Mouse (Mus musculus): ENCODE data around the gene Efnb3. TPM values are rescaled to one million over a fixed set of nuclear protein-coding genes. Genes with fewer than 3 reads are reported as not detected.
A peak's percentile ranks its signal among the peaks of the same experiment; 100 is the strongest.

Efnb3 gene
- 100 to 1,000 TPM; 203 to 217 TPM for total RNA-seq (2021)
- long read RNA-seq, transcript Efnb3-201 (5 exons, 3,183 nt) = major isoform, 19 of 76 reads
- long read RNA-seq, partial matches to known transcripts = 9 of 76 reads
- long read RNA-seq, other reads (novel, unspliced or antisense) = 48 of 76 reads

DNA sequence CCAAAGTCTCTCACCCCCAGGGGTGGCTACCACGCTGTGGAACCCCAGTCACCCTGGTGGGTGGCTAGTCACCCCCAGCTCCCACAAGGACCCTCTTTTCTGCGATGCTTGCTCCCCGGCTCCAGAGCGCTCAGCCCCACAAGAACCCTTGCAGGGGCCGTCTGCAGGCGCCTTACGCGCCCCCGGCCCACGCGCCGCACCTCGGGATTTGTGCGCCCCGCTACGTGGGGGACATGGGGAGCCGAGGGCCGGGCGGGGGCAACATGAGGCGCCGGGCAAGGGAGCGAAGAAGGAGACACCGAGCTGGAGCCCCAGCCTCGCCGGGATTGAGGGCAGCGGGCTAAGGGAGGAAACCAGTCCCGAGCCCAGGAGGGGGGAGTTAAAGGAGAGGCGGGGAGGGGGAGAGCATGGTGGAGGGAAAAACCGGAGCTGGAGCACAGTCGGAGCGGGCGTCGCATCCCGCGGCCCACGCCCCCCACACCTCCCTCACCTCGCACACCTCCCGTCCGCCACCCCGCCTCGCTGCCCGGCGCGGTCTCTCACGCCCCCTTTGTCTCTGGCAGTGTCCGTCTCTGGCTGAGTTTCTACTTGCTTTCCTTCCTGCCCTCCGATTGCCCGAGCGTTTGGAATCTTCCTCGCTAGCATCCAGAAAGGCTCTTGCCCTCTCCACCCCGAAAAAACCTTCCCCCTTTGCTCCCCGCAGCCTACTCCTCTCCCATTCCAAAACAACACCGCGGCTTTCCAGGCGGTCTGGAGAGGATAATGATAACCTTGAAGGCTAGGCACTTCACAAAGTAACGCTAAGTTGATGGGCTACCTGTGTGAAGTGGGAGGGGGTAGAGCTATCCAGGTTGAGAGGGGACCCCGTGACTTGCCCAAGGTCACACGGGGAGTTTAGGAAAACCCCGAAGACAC, at the start of gene Efnb3:
Efnb3 (minus strand) TSS at position 355 of the 915 bp plus-strand sequence.
- DNase-seq (ENCODE audit: low spot score in 2 of 2) = peak; percentile 63 to 74

DNA sequence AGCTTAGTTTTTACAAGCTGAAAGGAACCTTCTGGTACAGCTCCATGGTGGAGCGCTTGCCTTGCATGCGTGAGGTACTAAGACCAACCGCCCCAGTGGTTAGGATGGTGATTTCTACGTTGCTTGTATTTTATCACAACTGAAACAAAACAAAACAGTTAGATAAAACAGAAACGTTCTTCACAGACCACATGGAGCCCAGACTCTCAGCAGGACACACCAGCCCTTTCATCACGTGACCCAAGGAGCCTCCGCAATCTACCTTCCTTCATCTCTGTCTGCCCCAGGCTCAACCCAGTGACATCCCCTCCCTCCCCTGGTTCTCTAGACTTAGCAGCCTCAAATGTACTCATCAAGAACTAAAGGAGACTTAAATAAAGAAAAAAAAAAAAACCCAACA, 49.4 kb upstream of the Efnb3 start:
- no peak for DNase-seq (ENCODE audit: low spot score in 2 of 2)

DNA sequence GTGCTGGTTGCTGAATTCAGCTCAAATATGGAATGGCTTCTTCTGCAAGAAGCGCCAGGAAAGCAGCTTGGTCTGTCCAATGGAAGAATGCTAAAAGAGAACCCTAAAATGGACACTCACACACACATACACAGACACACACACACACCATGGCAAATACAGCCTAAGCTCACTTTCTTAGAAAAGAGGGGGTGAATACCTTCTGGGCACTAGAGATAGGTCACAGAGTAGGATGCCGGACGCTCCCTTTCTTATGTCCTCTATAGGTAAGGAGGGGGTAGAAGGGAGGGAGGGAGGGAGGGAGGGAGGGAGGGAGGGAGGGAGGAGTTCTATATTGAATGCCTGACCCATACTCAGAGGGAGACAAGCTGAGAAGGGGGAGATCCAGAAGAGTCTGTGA, 48.5 kb upstream of the Efnb3 start:
- no peak for DNase-seq (ENCODE audit: low spot score in 2 of 2)

DNA sequence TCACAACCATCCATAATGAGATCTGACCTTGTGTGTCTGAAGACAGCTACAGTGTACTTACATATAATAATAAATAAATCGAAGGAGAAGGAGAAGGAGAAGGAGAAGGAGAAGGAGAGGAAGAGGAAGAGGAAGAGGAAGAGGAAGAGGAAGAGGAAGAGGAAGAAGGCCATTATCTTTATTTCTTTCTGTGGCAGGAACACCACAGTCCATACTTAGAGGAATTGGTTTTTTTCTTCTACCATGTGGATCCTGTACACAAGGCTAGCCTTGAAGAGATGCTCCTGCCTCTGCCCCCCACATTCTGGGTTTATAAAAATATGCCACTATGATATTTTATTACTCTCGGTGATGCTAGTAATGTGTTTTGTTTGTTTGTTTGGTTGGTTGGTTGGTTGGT, 46.8 kb upstream of the Efnb3 start:
- no peak for DNase-seq (ENCODE audit: low spot score in 2 of 2)

DNA sequence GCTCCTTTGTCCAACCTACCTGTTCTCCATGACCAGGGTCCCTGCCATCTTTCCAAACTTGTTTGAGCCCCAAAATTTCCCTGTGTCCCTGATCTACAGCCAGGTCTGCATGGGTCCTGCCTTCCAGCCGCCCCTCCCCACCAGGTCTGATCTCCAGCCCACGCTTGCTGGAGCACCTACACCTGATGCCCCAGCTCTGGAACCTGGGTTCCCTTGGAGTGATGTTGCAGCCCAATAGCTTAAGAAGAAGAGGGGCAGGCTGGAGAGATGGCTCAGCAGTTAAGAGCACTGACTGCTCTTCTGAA, 46.4 kb upstream of the Efnb3 start:
- no peak for DNase-seq (ENCODE audit: low spot score in 2 of 2)

DNA sequence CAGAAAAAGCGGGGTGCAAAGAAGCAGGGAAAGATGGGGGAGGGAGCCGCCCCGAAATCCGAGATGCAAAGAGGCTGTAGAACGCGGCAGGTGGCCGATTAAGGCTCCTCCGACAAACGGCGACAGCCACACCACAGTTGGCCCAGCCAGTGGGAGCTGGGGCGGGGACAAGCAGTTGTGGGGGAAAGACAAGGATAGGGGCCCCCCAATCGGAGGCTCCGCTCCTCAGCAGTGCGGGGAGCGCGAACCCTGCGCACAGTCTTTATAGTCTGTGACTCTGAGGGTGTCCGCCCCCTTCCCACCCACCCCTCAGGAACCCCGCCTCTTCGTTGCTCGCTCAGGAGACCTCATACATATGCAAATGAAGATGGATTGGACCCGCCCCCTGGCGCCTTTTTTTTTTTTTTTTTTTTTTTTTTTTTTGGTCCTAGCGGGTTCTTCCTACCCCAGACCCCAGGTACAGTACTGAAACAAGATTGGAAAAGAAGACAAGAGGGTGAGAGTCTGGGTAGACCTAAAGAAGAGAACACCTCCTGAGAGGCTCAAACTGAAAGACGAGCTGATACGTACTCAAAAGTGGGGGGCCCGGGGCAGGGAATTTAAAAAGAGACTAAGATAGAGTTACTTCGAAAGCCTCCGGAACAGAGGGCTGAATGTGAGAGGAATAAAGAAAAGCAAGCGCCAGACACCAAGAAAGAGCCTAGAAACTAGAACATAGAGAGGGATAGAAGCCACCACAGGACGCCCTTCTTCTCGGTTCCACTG, 45.9 kb upstream of the Efnb3 start, which contains the start of gene Atp1b2:
Atp1b2 (minus strand) TSS at position 217 of the 765 bp plus-strand sequence.
- DNase-seq (ENCODE audit: low spot score in 2 of 2) = peak; percentile 86 to 91

DNA sequence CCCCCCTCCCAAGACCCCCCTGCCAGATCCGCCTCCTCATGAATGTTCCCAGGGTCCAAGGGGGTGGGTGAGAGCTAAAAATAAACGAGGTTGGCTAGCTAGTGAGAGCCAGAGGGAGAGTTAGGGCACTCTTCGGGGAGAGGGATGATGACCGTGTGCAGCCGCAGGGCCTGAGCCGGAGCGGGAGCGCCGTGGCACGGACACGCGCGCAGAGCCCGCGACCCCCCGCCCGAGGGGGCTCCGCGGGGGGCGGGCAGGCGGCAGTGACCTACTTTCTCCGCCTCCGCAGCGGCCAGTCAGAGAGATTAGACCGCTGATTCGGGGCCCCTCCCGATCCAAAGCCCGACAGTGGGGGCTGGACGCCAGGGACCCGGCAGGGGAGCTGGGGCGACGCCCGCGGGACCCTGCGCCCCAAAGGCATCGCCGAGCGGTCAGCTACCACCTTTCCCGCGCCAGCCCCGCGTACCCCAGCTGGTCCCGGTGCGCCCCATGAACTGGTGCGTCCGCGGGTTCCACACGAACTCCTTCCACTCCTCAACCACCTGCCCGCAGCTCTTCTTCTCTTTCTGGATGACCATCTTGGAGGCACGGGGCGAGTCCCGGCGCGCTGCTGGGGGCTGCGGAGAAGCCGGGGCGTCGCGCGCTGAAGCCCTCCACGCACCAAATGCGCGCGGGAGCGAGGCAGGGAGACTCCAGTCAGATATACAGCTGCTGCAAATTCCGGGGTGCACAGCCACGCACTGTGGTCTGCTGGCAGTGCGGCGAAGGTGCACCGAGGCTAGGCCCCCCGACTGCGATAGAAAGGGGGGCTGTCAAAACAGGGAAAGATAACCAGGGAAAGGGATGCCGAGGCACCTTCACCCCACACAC, 45.0 kb upstream of the Efnb3 start:
- DNase-seq (ENCODE audit: low spot score in 2 of 2) = peak; percentile 49 to 66

DNA sequence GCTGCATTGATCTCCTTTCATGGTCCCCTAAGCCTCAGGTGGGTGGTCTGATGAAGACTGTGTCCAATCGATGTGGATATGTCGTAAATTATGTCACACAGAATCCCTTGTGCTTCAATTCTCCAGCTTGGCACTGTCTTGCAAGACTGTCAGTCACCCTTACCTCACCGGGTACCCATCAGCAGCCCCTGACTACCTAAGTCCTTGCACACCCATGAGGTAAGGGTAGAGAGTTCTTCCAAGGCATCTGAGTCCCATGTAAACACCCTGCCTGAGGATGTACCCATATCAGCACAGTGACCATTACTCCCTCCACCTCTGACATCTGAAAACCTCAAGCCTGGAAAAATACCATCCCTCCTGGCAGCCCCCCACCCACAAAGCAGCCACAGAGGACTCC, 44.3 kb upstream of the Efnb3 start:
- DNase-seq (ENCODE audit: low spot score in 2 of 2) = no peak

DNA sequence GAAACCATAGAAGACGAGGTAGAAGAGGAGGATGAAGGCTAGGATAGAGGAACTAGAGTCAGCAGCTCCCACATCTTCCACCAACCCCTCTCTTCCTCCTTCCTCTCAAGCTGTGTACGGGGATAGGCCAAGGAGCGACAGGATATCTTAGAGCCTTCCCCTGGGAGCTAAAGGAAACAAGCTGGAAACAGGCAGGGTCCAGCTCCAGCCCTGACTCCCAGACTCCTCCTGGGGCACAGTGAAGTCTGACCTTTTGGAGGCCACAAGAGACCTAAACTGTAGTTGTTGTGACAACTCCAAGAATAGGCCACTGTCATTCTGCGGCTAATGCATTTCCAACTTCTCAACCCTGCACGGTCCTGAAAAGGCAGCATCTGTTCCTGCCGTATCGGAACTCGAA, 43.5 kb upstream of the Efnb3 start:
- DNase-seq (ENCODE audit: low spot score in 2 of 2) = no peak

DNA sequence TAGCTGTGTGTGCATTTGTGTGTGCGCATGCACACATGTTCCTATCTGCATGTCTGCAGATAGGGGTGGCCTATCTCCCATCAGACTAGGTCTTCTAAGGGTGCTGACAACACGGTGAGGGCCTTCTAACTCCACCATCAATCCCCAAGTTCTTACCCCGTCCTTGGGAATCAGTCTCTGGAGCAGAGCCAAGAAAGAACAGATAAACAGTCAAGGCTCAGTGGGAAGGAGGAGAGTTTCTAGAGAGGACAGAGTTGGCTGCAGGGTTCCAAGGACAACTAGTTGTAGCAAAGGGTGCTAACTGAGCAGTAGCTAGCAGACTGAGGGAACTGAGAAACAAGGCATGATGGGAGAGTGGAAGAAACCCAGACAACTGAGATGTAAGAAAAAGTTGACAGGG, 41.8 kb upstream of the Efnb3 start:
- DNase-seq (ENCODE audit: low spot score in 2 of 2) = no peak

DNA sequence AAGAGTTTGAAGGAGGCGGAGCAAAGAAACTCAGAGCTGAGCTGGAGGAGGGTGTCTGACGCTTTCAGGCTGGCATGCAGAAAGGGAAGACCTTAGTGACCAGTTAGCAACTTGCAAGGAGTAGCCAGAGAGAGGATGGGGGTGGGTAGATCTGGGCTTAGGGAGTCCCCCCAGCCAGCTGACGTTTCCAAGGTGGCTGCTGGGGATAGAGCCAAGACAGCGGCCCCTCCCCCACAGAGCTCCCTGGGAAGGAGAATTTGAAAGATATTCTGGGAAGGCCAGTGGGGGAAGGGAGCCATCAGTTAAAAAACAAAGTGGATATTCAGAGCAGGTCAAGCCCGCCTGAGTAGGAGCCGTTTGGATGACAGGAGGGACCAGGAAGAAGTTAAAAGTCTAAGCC, 40.1 kb upstream of the Efnb3 start:
- peak; percentile 79 to 87 for DNase-seq (ENCODE audit: low spot score in 2 of 2)

DNA sequence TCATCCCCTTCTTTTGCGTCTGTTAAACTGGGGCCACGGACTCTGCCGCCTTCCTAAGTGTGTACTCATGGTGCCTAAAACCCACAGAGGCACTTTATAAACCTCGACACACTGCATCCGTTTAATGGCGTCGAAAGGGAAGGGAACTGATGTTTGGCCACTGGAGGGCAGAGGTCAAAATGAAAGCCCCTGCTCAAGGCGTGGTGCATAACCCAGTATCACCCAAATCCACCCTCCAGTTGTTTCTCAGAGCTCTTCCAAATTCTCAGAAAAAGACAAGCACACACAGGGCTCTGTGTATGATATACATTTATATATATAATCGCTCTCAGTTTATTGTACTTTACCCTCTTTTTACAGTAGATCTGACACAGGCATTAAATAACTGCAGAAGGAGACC, 39.4 kb upstream of the Efnb3 start:
- DNase-seq (ENCODE audit: low spot score in 2 of 2) = no peak

DNA sequence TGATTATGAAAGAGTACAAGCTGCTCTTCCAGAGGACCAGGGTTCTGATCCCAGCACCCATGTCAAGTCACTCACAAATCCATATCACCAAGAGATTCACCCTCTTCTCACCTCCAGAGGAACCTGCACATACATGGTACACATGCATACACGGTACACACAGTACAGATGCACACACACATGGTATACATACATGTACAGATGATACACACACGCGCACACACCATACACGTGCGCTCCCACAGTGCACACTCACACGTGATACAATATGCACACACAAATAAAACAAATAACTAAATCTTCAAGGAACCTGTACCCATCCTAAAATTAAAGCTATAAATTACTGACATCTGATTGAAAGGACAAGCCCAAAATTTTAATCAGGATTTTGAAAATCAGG, 34.8 kb upstream of the Efnb3 start:
- no peak for DNase-seq (ENCODE audit: low spot score in 2 of 2)

DNA sequence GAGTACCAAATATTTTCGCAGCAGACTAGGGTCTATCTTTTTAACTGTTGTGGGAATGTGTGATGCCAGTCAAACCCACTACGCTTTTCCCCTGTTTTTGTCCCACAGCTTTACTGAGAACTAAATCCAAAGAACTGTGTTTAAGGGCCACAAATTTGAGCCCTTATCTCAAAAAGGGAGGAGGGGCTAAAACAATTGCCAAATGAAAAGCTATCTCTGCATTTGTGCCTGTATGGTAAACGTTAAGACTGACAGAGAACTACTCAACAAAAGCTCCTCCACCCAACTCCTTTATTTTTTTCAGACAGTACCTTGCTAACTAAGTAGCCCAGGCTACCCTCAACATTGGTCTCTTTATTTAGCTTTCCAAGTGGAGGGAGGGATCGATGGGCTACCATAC, 32.8 kb upstream of the Efnb3 start:
- DNase-seq (ENCODE audit: low spot score in 2 of 2) = no peak

DNA sequence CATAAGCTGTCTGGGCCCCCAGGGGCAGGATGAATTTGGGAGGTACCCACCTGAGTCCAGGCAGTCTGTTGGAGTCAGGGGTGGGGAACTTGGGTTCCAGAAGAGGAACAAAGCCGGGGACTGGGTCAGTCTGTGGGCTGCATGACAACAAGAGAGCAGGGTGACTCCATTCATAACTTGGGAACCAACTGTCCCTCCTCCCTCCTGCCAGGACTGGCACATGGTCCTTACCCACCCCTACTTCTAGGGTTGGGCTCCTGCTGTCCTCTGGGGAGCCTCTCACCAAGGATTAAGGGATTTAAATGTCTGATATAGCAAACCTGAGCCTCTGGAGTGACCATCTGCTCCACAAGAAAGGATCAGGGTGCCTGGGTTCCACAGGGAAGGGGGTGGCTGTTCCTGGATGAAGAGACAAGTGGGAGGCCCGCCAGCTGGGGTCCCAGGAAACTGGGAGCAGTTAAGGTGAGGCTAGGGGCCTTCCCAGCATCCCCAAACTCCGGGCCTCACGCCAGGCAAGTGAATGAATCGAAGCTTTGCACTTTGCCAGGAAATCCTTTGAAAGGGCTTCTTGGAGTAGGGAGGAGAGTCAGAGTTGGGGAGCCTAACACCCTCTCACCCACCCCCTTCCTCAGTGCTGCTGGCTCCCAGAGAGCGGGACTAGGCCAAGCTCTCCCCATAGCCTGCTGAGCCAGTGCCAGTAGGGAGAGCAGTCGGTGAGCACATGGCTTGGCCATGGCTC, 32.1 kb upstream of the Efnb3 start:
- peak; percentile 84 to 89 for DNase-seq (ENCODE audit: low spot score in 2 of 2)

DNA sequence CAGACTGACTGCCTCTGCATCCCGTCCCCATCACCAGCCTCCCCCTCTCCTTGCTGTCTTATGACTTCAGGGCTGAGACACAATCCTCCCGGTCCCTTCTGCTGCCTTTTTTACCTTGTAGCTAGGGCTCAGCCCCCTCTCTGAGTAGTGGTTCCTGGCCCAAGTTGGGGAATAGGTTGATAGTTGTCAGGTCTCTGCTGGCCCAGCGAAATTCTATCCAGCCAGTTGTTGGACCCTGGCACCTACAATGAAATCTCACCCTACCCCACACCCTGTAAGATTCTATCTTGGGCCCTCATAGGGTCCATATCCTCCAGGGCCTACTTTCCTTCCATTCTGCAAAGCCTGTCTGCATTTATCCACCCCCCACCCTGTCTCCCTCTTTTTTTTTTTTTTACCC, 31.4 kb upstream of the Efnb3 start:
- no peak for DNase-seq (ENCODE audit: low spot score in 2 of 2)

DNA sequence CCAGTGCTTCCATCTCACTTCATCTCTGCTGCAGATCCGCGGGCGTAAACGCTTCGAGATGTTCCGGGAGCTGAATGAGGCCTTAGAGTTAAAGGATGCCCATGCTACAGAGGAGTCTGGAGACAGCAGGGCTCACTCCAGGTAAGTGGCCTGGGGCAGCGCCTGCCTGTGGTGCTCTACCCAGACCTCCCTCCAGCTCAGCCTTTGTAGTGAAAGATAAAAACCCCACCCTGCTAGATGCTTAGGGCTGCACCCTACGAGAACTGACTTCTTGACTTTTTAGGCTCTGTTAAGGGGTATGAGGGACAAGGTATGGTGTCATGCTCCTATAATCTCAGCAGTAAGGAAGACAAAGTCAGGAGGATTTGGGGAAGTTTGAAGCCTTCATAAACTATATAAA, 30.6 kb upstream of the Efnb3 start:
- DNase-seq (ENCODE audit: low spot score in 2 of 2) = no peak

DNA sequence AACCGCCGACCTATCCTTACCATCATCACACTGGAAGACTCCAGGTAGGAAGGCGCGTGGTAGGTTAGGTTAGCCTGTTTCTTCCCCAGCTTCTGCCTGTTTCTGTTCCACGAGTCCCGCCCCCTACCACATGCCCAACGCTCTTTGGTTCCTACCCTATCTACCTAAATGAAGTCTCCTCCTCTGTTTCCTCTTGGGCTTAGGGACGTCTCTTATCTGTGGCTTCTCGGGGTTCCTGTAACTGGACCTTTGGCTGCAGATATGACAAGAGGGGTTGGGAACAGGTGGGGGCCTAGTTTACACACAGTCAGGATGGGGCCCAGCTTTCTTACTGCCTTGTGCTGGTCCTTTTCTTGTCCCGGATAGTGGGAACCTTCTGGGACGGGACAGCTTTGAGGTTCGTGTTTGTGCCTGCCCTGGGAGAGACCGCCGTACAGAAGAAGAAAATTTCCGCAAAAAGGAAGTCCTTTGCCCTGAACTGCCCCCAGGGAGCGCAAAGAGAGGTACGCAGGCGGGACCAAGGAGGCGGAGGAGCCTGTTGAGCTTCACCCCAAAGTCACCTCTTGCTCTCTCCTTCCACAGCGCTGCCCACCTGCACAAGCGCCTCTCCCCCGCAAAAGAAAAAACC, 29.3 kb upstream of the Efnb3 start:
- DNase-seq (ENCODE audit: low spot score in 2 of 2) = no peak

DNA sequence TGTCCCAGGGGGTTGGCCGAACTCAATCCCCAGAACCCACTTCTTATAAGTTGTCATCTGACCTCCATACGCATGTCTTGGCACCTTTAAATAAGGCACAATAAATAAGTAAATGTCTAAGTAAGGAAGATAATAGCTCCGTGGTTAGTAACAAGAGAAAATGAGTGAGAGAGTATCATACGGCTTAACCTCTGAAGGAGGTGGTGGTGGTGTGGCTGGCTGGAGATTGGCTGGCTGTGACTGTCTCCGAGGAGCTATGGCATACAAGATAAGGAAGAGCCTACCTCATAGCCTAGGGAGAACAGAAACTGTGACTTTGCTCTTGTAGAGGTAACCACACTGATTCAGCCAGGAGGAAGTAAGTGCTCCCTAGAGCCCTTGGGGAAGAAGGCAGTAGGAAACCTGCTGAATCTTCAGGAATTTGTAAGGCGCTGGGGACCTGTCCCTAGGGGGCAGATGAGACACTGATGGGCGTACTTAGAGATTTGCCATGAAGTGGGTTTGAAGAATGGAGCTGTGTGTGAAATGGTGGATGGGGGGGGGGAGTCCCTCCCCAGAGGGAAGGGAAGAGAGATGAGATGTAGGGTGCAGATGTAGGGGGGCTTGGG, 25.8 kb upstream of the Efnb3 start:
- DNase-seq (ENCODE audit: low spot score in 2 of 2) = no peak

DNA sequence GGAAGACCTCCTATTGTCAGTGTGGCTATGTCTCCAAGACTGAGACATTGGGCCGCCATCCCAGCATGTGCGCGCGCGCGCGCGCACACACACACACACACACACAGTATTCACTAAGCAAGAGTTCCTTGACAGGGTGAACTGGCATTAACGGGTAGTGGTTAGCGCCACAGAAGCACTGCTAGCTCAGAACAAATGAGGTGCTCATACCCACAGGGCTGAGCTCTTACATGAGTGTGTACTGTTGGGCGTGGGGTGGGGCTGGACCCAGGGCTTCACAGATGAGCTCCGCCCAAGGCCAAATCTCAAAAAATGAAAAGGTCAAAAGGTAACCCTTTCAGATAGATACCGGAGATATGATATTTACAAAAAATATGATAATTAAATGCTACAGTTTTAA, 24.9 kb upstream of the Efnb3 start:
- DNase-seq (ENCODE audit: low spot score in 2 of 2) = no peak
